Mouse (Mus musculus) cerebellum, adult 9-10 months (tissue): ENCODE data around the gene Shq1.

Experiments used
- DNase-seq: peaks from one replicate; pipeline ENCODE4 v3.0.0; 2022

The Shq1 gene

DNA sequence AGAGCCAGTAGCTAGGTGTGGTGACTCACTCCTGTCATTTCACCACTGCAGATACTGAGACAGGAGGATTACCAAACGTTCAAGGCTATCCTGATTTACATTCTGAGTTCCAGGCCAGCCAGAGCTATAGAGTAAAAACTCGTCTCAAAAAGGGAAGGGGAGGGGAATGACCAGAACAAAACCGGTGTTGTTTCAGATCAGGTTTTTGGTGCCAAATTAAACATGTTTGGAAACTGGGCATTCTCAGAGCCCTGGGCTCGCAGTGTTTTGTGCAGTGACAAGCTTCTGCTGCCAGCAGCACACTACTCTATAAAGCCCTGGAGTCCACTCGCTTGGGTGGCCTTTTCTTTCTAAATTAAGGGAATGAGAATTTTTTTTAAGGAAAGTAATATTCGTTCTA is 8.7 kb downstream of the Shq1 start:
- DNase-seq, result no peak

DNA sequence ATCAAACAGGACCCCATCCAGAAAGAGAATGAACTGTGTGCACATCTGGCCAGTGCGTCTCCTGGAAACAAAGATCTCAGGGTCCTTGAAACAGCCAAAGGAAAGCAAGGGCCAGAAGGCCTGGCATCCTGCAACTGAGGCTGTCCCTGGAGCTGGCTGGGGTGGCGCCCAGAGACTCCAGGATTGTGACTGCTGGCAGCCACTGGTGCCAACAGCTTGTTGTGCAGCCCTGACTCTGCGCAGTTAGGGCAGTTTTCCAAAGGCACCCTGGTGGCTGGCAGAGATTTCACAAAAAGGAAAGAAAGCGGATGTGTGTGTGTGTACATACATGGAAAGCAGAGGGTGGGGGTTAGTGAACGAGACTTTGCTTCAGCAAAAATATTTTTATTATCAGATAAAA is 10.6 kb downstream of the Shq1 start:
- peak; percentile 74 for DNase-seq

DNA sequence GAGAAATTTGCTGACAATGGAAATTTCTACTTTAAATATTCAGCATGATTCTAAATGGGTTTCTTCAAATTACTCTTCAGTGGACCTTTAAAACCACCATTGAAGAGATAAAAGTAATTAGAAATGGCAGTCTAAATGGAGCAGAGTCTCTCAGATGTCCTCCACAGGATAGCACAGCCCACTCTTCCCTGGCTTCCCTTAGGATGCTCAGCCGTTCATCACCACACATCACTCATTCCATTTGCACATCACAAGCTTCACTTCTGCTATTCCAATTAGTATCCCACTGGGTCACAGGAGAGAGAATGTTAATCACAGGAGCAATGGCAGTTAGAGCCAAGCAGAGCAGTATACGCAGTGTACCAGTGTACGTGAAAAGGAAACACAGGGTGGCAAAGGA is 18.4 kb downstream of the Shq1 start:
- no peak for DNase-seq

DNA sequence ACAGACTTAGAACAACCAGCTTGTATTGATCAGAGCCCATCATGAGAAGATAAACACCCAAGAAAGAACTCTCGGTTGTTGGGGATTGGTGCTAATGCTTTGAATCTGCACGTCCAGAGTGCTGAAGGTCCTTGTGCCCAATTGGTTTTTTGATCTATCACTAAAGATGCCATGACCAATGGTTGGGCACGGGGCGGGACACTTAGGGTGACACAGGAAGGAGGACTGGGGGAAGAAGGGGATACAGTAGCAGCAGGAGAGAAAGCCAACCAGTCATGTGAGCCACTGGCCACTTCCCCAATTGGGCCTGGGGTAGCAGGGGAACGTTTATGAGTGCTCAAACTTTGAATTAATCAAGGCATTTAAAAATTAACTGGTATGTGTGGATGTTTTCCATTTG is 23.8 kb downstream of the Shq1 start:
- no peak for DNase-seq

DNA sequence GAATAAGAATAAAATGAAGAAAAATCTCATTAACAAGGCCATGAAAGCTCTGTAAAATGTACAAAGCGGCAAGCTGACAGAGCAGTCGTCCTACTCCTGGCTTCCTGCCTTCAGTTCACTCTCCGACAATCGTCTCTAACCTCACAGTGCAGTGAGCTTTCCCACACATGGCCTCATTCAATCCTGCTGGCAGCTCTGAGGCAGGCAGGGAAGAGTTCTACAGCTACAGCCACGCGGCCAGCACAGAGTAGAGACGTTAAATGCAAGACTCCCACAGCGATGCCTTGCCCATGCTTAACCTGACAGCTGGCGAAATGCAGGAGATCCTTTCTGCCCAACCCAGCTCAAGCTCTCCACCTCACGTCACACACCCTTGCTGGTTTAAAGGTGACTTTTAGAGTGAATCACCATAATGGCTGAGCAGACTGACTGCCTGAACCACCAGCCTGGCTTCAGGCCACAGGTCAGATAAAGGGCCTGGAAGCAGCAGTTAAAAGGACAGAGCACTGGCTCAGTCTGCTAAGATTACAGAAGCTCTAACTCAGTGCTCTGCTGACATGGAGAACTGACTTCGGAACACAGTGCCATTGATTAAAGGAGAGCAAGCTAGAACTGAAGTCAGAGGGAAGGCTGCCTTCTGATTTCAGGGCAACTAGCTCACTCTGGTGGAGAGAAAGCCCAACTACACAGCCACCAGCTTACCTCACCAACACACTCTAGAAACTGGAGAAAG is 25.3 kb downstream of the Shq1 start:
- peak; percentile 39 for DNase-seq

DNA sequence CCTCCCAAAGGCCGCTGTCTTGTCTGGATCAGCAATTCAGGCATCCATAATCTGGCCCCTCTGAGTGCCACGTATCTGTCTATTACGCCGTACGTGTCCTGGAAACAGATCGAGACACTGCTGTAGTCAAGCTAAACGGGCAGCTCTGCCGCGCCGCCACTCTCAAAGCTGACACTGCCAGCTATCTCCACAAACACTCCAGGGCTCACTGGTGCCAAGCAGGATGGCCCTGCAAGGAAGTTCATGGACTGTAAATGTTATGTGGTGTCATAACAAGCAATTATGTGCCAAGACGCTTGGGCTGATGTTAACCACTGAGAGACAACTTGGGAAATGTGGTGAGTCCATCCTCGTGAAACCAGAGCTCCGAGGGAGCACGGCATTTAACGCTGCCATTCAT is 26.3 kb downstream of the Shq1 start:
- DNase-seq, result no peak

DNA sequence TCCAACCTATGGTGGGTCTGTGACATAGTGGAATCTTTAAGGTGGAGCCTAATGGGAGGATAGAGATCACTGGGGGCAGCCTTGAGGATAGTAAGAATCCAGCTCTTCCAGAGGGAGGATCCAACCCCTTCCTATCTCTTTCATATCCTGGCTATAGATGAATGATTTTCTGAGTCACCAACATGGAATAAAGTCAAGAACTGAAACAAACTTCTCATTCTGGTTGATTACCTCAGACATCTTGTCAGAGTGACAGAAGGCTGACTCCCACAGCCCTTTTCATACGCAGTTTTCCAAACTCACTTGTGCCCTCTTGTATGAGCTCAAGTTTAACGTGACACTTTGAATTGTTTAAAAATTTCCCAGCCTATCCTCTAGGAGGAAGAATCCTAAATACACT is 28.2 kb downstream of the Shq1 start:
- no peak for DNase-seq

DNA sequence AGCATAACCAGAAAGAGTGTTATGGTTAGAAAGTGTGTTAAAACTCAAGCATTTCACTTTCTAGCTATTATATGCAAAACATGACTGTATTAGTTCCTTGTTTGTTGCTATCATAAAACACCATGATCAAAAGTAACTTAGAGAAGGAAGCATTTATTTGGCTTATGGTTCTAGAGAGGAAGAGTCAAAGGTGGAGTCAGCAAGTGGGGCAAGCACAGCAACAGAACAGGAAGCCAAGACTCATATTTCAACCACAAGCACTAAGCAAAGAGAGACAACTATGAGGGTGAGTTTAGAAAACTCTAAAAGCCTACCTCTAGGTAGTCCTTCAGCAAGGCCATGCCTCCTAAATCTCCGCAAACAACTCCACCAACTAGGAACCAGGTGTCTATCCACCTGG is 30.4 kb downstream of the Shq1 start:
- no peak for DNase-seq

DNA sequence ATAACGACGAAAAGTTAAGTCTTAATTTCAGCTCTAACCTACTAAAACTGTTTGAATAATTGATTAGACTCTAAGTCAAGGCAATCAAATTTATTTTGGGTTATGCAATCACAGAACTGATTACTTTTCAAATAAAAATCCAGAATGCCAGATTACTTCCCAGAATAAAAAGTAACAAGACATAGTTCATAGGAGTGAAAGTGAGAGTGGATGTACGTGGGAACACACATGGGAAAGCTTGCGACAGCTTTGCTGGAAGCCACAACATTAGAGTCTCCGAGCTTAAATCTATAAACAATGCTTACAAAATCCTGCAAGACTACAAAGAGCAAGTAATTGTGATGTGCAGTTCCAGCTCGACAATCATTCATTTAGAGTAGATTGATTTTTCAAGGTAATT is 41.9 kb downstream of the Shq1 start:
- no peak for DNase-seq

DNA sequence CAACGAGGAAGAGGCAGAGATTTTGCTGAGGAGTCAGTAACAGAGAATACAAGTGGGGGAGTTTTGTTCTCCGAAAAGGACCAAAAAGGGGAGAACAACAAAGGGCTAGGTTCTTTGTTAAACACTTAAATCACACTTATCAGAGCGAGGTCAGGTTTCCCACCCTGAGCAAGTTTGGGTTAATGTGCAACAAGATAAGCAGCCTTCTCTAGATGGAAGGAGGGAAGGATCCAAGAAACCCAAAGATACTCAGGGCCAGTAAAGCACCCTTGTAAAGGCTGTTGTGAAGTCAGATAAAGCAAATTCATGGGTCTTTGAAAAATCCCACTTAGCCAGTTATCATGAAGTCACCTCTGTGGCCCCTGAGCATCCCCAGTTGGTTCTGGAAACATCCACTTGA is 42.7 kb downstream of the Shq1 start:
- no peak for DNase-seq

DNA sequence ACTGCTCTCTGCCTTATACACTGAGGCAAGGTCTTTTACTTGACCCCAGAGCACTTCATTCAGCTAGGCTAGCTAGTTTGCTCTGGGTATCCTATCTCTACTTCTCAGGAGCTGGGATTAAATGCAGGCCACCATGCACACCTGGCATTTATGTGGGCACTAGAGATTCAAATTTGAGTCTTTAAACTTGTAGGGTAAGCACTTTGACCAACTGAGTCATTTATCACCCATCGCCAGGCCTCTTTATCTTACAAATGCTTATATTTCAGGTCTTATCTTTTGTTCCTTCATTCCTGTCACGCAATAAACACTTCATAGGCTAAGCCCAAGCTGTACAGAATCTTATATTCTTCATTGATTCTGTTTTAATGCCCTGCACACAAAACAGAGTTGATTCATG is 47.0 kb downstream of the Shq1 start:
- no peak for DNase-seq

DNA sequence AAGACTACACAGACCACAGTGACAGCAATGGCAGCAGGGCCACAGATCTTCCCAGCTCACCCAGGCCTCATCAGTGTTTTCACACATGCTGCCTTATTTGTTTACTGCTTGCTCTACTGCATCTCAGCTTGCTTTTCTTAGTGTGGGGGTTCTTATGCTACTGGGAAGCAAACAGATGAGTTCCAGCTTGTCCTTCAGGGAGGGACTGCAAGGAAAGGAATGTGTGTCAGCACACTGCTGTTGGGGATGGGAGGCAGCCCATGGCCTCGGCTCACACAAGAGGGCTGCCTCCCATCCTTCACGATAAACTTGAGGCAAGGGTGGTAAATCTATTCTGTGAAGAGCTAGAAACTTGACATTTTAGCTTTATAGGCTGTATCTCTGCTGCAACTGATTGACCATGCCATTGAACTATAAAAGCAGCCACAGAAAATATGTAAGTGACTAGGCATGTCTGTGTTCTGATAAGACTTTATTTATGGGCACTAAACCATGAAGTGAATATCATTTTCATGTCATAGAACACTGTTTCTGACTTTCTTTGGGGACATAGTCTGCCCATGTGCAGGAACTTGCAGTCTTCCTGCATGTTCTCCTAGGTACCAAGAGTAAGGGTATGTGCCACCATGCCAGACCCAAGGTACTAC is 48.0 kb downstream of the Shq1 start:
- no peak for DNase-seq

DNA sequence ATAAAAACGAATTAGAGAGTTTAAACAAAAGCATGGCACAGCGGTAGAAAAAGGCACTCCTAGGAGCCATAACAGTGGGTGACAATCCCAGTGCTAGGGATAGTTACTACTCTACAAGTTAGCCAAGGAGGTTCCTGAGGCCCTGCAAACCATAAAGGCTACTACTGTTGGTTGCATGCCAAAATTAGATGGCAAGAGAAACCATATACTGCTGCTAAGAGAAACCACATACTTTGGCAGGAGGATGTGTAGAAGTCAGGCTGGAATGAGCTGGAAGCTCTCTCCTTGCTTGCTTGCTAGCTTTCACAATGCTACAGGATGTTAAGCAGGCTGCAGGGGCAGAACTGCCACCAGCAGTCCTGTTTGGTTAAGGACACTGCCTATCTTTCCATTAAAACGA is 50.5 kb downstream of the Shq1 start:
- no peak for DNase-seq

DNA sequence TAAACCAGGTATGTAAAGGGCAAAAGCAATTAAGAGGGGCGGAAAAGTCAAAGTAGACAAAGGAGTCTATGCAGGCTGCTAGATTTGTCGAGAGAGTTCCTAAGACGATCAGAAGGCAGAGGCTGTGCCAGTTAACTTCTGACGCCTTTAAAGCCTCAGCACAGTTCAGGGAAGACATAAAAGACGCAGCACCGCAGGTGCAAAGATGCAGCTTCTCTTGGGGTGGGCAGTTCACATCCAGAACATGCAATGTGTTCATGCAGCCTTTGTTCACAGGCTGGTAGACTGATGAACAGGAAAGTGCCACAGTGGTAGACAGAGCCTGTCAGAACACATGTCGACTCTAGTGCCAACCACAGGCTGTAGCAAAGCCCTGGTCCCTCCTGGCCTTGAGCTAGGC is 51.6 kb downstream of the Shq1 start:
- no peak for DNase-seq

DNA sequence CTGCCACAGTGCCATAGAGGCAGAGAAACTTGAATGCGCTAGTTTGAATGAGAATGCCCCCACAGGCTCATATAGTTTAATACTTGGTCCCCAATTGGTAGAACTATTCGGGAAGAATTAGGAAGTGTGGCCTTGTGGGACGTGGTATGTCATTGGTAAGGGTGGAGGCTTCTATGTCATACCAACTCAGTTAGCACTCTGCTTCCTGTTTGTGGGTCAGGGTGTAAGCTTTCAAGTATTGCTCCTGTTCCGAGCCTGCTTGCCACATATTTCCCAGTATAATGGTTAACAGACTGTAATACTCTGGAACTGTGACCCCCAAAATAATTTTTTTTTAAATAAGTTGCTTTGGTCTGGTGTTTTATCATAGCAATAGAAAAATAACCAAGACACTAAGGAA is 54.8 kb downstream of the Shq1 start:
- DNase-seq, result no peak

DNA sequence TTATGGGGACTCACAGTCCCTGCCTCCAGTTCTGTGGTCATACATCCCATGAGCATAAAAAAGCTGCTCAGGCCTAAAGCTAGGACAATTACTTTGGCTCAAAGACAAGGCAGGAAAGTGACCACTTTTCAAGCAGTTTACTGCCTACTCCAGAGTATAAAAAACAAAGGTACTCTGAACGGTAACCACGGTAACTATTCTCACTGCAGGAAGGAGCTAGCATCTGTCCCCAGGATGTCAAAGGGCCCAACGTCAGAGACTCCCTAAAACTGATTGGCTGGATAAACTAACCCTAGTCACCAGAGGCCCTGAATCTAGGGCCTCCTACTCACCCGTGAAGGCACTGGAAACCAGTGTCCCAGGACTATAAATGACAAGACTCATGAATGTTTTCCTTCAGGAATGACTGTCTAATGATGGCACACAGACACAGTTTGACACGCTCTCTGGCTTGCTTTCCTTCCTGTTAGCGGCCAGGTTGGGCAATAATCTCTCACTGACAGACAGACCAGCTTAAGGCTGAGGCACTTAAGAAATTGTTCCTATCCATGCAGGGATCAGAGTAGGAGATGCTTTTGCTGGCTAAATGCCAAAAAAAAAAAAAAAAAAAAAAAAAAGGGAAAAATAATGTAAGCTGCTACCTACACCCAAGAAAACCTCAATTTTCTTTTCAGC is 57.2 kb downstream of the Shq1 start:
- DNase-seq, result no peak

DNA sequence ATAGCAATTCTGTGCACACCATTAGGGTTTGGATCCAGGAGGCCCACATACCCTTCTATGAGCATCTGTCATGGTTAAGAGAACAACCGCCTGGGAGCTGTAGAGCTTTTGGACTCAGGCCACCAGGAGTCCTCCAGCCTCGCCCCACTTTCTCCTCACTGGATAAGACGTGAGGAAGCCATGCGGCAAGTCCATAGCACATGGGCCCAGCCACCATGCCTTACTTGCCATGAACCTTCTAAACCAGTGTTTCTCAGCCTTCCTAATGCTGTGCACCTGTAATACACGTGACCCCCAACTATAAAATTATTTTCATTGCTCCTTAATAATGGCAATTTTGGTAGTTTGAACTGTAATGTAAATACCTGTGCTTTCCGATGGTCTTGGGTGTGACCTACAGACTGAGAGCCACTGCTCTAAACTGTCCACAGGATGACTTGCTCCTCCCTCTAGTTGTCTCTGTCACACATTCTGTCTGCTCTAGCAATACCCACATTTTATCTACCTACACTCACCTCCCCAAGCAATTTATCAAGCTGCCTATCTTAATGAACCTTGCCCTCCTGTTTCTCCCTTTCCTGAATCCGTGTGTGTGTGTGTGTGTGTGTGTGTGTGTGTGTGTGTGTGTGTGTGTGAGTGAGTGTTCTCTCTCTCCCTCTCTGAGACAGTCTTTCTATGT is 59.9 kb downstream of the Shq1 start:
- no peak for DNase-seq

DNA sequence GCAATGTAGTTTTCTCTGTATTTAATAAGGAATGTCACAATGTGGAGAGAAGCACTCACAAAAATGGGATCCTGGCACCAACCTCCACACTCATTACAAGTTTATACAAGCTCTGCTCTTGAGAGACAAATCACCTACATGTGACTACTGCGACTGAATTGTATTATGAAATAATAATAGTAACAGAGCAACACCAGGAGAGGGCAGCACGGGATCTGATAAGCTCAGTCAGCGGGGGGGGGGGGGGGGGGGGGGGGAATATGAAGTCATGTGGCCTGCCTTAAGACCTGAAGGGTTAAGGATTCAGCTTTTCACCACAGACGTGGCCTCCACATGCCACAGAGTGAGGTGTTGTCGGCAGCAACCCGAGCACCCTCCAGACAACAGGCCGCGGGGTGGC is 60.8 kb downstream of the Shq1 start:
- DNase-seq, result peak; percentile 11

DNA sequence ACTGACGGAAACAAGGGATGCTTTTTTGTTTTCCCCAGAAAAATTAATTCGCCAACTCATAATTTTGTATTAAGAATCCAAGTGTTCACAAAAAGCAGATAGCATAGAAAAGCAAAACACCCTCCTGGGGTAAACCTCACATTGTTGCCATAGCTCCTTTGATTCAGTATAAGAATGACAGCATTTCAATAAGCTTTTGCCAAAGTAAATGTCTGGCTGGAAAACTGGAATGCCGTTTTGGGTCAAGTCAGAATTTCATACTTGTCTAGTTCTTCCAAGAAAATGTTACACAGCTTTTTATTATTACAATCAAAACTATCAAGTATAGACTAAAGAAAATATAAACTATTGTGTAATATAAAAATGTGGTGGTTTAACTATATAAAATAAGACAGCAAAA is 61.7 kb downstream of the Shq1 start:
- DNase-seq, result no peak

DNA sequence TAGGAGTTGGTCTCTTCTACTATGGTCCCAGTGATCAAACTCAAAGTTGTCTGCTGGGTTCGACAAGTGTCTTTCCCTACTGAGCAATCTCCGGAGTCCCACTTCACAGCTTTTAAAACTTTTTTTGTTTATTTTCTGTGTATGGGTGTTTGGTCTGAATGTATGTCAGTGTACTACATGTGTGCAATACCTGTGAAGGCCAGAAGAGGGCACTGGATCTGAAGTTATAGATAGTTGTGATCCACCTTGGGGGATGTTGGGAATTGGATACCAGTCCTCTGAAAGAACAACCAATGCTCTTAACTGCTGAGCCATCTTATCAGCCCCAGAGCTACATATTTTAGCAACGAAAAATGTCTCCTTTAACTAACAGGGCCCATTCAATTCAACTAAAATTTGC is 62.5 kb downstream of the Shq1 start:
- peak; percentile 5 for DNase-seq

DNA sequence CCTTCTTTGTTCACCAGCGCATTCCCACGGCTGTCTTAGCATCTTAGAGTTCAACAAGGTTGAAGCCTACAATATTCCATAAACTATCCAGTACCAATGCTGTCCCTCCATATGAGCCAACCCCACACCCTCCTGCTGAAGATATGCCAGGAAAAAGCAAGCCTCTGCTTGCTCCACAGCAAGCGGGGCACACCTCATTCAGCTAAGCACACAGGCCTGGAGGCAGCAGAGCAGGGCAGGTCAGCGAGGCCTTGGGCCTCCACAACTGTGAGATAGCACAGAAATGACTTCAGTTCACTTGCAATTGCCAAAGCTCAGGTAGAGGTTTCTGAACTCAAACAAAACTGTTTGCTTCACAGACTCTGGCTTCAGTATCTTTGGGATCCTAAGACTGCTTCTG is 64.2 kb downstream of the Shq1 start:
- no peak for DNase-seq

DNA sequence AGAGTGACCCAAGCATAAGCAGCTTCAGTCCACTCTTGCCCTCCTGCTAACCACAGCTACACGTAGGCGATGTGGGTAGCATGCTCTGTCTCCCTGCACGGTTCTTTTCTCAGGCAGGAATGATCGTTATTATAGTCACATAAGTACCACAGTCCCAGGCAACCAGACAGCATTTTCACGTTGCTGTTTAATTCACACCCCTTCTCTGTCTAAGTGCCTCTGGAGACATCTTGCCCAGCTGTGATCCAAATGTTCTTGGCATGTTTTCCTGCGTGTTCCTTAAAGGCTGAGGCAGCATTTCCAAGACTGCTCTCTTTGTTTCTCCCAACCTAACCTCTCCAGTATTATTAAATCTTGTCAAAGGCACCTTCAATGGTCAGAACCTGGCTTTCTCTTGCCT is 67.3 kb downstream of the Shq1 start:
- no peak for DNase-seq

DNA sequence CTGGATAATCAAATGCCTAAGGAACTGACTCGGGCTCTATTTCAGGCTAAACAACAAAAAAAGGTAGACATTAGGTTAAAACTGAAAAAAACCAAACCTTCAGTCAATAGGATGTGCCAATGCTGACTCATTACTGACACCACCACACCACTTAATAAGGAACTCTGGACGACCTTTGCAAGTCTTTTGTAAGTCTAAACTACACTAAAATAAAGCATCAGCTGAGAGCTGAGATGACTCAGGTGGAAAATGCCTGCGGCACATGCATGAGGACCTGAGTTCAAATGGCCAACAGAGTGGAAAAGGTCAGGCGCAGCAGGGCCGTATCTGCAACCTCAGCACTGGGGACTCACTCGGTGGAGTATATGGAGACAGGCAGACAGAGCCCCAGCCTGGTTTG is 69.3 kb downstream of the Shq1 start:
- DNase-seq, result no peak

DNA sequence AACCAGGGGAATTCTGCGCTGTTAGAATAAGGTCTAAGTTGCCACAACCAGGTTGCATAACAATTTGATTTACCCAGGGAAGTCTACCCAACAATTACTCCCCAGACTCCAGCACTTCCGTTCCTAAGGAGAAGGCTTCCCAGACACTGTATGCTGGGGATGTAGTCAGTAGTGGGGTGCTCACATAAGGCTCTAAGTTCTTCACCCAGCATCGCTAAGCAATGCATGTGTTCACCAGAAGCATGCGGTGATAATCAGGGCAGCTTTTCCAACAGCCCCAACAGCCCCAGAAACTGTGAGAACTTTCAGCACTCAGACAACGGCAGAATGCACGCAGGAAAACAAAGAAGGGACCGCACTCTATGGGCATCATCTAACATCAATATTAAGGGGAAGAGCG is 77.1 kb downstream of the Shq1 start:
- no peak for DNase-seq
